Mouse (Mus musculus) spleen, postnatal 36 days (tissue): ENCODE results near the gene Bik.
"Not testable (repeated sequence)": the region's sequence is repeated elsewhere in the genome, so short reads cannot be mapped to it uniquely, and the experiment has no call there.

Source experiments
- DNase-seq, 2 experiments: peaks; one replicate each; pipeline ENCODE4 v3.0.0; 2022; ENCODE audit warnings: low spot score in 2 of 2, mixed read lengths in 1 of 2

The Bik gene

DNA sequence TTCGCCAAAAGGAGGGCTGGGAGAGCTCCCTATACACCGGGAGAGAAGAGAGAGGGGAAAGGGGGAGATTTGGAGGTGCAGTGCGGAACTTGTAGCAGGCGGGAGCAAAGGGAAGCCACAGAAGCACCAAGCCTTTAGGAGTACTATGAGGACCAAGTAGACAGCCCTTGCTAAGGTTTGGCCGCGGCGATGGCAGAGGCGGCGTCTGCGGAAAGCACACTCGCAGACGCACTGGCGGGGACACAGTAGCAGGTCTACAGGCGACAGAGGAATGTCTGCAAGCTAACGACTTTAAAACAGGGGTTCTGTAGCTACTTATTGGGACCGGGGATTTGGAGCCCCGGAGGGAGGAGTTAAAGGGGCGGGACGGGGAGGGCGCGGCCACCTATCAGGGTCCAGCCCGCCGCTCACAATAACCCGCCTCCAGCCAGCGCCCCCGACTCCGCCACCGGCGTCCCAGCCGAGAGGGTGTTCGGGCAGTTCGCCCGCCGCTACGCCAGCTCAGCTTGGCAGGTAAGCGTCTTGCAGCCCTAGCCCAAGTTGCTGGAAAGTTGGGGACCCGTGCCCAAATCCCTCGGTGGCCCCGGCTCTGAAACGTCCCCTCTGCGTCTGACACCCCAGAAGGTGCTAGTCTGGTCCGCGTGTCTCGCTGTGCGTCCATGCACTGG lies at the start of gene Bik:
TSS of gene Bik (plus strand) at position 439 of the 668 bp plus-strand sequence.
- DNase-seq: peak; percentile 34

DNA sequence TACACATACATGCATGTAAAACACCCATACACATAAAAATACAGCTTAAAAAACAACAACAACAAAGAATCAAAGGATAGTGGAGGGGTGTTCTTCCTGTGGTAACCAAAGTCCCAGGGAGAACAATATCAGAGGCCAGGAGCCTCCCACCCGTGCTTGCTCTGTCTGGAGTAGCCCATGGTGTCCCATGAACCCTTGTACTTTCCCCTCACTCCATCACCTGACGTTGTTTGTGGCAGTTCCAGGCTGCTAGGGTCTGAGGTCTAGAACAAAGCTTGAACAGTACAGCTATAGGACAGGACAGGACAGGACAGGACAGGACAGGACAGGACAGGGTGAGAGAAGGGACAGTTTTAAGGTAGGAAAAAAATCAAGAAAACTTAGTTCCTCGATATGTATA lies 48.6 kb upstream of the Bik start:
- DNase-seq: no peak

DNA sequence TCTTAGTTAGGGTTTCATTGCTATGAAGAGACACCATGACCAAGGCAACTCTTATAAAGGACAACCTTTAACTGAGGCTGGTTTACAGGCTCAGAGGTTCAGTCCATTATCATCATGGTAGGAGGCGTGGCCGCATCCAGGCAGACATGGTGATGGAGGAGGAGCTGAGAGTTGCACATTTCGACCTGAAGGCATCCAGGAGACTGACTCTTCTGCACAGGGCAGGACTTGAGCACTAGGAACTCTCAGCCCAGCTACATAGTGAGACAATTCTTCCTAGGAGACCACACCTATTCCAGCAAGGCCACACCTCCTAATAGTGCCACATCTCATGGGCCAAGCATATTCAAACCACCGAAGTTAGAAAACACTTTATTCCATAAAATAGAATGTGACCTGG lies 46.8 kb upstream of the Bik start:
- no peak for DNase-seq

DNA sequence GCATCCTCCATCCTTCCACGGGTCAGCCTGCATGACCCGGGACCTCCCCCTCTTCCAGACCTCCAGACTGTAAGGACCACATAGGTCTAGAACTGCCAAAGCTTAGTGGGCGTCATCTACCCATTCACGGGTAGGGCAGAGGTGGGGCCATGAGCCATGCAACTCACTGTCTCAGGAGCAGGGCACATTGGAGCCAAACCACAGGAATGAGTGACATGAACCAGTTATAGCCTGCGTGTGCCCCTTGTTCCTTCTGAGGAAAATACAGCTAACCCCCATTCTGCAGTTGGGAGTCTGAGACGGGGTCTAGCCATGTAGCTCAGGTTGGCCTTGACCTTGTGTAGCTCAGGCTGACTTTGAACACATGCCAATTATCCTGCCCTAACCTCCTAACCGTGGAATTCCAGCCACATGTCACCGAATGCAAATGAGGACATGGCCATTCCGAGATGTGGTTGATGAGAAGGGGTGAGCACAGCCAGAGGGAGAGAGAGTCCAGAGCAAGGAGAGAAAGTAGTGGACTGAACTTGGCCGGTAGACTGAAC lies 45.4 kb upstream of the Bik start:
- no peak for DNase-seq

DNA sequence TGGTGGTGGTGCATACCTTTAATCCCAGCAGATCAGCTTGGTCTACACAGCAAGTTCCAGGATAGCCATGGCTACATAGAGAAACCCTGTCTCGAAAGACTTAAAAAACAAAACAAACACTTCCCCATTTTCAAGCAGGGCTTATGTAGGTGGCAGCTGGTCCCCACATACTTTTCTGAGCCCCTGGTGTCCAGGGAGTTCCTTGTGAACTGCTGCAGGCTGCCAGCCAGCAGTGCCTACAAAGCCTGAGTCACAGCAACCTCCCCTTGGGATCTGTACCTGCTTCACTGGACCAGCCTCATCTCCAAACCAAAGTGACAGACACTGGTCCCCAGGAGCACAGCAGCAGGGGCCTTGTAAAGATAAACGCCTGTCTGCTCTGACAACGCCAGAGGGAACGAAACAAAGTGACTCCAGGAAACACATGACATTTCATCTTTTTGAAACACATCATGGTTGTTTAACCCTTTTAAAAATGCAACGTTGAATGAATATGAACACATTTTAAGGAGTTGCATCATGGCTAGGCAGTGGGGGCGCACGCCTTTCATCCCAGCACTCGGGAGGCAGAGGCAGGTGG lies 43.9 kb upstream of the Bik start:
- no peak for DNase-seq

DNA sequence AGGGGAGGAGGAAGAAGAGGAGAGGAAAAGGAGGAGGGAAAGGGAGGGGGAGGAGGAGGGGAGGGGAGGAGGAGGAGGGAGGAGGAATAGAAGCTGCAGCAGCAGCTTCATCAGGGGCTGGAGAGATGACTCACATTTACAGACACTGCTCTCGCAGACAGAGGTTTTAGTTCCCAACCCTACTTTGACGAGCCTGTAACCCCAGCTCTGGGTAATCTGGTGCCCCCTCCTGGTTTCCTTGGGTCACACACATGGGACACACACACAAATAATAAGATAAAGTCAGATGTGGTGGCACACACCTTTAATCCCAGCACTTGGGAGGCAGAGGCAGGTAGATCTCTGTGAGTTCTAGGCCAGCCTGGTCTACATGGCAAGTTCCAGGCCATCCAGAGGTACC lies 43.2 kb upstream of the Bik start:
- peak; percentile 20 to 45 for DNase-seq

DNA sequence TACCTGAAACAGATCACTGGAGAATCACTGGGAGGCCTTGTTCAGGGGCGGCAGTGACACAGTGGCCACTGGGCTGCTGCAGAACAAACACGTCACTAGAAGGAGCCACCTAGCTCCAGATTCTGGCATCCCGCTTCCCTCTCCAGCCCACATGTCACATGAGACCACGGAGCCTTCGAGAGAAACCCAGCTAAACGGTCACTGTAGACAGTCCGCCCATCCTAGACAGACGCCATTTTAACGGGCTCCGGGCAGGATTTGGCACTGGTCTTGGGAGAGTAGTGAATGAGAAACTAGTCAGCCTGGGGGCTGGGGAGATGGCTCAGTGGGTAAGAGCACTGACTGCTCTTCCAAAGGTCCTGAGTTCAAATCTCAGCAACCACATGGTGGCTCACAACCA lies 42.4 kb upstream of the Bik start:
- DNase-seq: no peak

DNA sequence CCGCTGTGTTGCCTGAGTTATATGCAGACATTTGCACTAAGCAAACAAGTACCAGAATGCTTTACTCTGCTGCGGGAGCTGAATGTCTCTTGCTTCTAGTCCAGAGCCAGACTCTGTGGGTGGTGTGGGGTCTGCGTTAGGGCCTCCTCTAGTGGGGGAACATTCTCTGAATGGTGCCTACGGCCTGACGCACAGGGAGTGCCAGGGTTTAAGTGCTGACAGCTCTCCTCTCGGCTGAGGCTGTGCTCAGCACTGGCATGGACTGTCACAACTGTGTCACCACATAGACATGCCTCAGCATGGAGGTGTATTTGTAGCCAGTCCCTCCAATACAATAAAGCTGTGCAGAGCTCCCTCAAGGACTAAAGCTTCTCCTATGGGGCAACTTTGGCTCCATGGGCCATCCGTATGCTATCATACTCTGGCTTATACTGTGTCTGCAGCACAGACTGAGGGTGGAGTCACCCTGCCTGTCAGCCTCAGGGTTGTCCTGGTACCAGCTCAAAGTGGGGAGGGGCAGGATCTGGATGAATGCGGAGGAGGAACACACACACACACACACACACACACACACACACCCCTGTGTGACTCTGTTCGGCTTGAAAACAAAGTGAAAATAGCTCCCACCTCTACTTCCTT lies 39.1 kb upstream of the Bik start:
- no peak for DNase-seq

DNA sequence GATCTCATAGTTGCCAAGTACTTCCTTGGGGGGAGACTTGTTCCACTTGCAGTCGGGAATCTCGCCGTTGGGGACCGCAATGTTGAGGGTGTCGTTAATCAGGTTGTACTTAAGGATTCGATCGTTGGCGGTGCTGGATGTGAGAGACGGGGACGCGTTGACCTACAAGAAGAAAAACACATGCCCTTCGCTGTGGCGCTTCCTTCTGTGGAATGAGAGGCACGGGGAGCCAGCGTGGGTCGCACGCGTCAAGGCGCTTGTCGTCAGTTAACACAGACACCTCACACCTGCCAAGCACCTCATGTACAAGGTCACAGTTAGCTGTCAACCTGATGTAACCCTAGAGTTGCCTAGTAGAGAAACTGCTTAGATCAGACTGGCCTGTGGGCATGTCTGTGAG lies 37.2 kb upstream of the Bik start:
- no peak for DNase-seq

DNA sequence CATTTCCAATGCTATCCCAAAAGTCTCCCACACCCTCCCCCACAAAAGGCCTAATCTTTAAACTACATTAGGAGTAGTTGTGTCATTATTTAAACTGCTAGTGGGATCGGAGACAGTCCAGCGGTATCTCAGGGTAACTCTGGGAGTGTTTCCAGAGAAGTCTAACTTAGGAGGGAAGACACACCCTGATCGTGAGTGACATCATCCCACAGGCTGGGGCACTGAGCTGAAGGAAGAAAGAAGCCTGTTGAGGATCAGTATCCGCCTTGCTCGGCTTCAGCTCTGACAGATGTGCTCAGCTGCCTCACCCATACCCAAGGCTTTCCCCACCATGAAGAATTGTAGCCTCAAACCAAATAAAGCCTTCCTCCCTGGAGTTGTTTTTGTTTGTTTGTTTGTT lies 34.8 kb upstream of the Bik start:
- no peak for DNase-seq

DNA sequence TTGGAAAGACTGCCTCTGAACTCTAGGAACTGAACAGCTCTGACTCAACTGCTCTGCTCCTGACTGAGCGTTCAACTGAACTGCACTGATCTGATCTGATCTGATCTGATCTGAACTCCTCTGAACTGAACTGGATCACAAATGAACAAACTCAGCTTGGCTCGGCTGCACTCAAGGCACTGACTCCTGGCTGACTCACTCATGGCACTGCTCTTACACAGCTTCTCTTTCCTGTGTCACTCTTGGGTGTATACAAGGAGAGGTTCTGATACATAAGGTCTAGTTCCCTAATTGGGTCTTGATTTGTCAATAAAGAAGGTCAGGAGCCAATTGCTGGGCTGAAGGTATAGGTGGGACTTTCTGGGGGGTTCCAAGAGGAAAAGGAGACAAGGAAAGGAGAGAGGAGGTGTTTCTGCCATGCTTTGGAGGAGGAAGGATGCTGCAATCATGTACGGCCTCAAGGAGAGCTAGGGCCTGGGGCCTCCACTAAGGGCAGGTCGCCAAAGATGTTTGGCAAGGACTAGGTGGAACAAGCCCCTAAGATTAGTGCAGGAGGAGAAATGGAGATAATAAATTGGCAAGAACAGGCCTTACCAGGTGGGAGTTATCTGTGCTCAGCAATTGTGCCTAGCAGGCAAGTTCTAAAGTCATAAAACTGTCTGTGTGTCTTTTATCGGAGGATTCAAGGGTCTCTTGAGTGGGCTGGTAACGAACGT lies 32.6 kb upstream of the Bik start:
- no peak for DNase-seq

DNA sequence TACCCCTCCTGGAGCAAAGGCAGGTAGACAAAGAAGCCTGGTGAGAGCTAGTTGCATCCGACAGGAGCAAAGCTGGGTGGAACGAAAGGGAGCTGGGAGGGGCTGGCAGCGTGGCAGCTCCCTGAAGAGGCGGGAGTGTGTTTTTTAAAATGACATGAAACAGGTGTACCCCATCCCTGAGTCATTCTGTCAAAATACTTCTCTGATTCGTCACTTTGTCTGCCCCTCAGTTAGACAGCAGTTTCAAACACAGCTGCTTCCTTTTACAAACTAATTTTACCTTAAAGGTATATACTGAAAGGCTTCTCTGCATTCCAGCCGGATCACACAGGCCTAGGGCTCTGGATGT lies 32.1 kb upstream of the Bik start:
- DNase-seq: no peak

DNA sequence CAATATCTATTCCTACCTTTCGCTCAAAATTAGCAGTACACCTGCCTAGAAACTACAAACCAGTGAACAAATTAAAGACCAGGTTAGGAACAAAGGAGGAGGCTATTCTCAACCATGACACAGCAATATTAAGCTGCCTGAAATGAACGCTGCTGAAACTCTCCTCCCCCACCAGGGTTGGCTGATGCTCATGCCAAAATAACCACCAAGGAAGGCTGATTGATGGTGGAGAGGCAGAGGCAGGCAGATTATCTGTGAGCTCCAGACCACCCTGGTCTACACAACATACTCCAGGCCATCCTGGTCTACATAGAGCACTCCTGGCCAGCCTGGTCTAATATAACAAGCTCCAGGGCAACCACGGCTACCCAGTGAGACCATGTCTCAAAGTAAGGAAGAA lies 31.5 kb upstream of the Bik start:
- no peak for DNase-seq

DNA sequence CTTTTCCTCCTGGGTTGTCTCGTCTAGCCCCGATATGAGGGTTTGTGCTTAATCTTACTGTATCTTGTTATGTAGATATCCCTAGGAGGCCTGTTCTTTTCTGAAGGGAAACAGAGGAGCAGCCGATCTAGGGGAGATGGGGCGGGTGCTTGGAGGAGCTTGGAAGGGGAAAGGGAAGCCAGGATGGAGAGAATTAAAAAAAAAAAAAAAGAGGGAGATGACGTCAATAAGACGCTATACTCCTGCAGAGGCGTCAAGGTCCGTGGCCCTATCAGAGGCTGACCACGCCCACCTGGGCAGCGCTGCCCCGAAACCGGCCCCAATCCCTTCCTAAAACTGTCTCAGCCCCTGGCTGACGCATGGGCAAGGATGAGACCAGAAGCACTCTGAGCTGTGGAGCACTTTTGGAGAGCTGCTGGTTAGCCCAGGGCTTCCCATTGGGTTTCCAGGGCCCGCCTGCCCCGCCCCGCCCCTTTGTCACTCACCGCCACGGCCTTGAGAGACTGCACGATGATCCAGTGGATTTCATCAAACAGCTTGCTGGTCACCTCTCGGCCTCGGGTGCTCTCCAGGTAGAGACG lies 30.8 kb upstream of the Bik start:
- DNase-seq: no peak

DNA sequence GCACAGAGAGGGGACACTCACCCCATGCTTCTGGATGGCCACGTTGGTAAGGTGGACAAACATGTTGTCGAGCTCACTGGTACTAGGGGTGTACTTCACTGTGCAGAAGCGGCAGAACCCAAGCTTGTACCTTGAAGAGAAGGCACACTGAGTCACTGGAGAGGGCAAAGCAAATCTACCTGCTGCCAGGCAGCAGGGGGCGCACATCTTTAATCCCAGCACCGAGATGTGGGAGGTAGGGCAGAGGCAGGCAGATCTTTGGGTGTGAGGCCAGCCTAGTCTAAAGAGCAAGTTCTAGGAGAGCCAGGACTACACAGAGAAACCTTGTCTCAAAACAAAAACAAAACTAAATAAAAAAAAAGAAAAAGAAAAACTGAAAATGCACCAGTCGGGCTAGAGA lies 29.4 kb upstream of the Bik start:
- no peak for DNase-seq

DNA sequence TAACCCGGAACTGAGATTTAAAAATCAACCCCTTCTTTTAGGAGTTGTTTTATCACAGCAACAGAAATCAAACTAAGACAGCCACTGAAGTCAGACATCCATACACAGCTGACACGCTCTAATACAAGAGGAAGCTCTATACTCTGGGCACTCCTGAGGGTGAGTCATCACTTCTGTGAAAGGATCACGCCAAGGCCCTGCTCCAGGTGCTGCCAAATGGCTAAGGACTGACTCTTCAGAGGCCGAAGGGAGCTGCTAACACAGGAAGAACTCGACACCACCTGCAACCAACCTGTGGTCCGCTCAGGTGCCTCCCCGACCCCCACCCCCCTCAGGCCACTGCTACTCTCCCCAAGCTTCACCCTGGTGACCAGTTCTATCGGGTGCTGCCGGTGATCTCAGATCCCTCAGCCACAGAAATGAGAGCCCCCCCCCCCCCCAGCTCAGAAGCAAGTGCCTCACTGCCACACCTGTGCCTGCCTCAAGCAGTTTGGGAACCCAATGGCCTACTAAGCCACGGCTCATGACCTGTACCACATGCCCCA lies 27.4 kb upstream of the Bik start:
- DNase-seq: no peak

DNA sequence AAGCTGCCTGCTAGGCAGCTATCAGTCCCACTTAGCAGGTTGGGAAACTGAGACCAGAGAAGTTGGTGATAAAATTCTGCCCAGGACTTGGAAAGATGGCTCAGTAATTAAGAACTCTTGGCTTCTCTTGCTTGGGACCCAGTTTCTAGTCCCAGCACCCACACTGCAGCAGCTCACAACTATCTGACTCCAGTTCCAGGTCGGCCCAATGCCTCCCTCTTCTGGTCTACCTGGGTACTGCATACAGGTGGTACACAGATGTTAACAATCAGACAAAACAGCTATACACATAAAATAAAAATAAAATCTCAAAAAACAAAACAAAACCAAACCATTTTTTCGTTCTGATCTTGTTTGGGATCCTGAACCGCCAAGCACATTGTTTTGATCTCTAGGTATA lies 26.3 kb upstream of the Bik start:
- peak; percentile 24 to 30 for DNase-seq

DNA sequence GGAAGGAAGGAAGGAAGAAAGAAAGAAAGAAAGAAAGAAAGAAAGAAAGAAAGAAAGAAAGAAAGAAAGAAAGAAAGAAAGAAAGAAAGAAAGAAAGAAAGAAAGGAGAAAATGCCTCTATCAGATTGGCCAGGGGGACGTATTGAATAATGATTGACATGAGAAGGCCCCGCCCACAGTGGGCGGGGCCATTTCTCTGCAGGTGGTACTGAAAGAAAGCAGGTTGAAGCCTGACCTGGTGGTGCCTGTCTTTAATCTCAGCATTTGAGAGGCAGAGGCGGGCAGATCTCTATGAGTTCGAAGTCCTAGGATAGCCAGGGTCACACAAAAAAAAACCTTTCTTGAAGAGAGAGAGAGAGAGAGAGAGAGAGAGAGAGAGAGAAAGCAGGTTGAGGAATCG lies 25.2 kb upstream of the Bik start:
- DNase-seq: not testable (repeated sequence)

DNA sequence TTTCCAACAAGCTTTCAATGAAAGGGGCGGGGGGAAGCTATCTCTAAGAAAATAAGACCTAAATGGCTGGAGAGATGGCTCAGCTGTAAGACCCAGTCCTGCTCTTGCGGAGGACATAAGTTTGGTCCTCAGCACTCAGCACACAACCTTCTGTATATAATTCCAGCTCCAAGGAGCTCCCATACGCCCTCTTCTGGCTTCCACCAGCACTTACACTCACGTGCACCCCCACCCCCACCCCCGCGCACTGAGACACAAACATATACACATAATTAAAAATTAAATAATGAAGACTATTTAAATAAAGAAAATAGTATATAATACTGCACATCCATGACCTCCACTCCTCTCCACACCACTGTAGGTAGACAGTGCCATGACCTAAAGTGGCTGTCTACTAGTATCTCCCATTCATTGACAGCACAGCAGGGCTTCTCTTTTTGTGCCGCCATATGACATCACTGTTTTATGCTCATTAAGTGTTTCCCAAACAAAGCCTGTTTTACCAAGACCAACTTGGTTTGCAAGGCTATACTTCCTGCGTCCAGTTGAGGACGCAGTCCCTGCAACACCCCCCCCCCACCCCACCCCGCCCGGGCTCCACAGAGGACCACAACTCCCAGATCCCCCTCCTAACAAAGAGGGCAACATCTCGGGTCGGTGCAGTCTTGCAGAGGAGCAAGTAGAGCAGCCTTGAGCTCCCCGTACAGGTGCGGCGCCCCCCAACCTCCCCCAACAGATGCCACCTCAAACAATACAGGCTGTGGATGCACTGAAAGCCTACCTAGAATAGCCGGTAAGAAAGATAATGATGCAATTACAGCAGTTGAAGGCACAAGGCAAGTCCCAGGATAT lies 16.5 kb upstream of the Bik start:
- no peak for DNase-seq

DNA sequence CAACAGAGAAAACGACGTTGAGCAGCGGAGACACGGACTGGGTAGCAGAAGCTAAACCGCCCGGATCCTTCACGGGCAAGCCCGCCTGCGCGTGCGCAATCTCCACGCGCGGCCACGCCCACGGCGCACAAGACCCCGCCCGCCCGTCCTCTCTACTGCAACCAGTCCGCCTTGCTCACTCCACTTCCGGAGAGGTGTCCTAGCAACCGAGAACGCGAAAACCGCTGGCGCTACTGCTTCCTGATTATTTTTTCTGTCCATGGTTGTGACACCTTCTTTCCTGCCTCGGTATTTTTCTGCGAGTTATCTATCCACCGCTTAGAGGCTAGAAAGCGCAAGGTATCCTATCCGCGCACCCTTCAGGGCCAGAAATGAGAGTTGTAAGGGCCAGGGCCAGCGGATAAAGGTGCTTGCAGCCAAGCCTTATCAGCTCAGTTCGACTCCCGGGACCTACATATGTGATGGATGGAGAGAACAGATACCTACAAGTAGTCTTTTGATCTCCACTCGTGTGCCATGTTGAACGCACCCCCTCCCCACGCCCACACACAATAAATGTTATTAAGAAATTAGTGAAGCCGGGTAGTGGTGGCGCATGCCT lies 15.8 kb upstream of the Bik start, which contains the start of gene Ttll1:
TSS of gene Ttll1 (minus strand) at position 89 of the 601 bp plus-strand sequence.
- DNase-seq: peak; percentile 97
